Mouse (Mus musculus) cerebellum, adult 8-10 months (tissue): ENCODE measurements around the gene Kcnh8.

ENCODE experiments used
- DNase-seq: peaks from one replicate; pipeline ENCODE4 v3.0.0; 2022

Gene Kcnh8

DNA sequence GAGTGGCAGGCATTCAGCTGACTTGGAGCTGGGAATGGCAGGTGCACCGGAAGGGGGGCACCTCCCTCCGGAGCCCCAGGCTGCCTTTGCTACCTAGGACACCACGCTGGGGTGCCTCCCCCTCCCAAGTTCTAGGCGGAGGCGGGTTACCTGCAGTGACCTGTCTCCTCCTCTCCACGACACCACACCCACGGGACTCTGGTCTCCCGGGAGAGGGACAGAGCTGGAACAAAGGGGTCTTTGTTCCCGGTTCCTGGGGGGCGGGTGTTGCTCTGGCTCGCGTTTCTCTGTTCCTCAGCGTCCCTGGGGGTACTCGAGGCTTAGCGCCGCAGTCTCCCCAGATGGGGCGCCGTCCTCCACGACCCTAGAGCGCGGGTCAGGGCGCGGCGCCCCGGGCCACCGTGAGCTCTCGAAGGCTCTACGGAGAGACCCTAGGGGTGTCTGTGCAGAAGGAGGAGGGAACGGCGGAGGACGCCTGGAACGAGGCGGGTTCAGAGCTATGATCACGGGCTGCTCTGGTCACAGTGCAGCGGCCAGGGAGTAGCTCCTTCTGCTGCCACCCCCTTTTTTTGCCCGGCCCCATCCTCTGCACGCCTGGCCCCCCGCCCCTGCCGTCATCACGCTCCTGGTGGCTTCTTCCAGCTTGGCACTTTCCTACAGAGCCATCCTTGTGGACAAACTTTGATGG, at the start of gene Kcnh8:
TSS of gene Kcnh8 (plus strand) at position 617 of the 688 bp plus-strand sequence.
- DNase-seq = no peak

DNA sequence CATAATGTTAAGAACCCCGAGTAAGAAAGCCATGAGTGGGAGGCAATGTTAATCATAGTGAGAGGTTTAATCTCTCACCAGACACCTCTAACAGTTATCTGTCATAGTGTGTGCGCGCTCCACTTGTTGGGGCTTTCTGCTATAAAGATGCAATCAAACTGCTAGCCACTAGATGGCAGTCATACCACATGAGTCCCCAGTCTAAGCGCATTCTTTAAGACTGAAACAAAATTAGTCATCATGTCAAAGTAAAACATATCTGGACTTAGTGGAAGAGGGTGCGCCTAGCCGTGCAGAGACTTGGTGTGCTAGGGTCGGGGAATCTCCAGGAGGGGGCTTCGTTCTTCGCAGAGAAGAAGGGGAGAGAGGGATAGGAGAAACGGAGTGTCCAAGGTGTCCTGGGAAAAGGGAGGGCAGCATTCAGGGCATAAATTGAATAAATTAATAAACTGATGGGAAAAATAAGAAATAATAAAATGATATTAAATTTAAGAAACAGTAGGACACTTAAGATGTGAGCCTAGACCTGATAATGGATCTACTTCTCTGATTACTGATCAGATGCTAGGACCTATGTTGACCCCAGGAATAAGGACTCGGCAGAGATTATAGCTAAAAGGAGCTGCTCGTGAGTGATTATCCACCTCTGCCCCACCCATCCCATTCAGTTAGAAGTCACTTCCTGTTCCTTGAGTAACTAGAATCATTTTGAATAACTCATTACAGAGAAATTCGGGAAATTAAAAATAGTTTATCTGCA, 42.4 kb upstream of the Kcnh8 start:
- DNase-seq = peak; percentile 34

DNA sequence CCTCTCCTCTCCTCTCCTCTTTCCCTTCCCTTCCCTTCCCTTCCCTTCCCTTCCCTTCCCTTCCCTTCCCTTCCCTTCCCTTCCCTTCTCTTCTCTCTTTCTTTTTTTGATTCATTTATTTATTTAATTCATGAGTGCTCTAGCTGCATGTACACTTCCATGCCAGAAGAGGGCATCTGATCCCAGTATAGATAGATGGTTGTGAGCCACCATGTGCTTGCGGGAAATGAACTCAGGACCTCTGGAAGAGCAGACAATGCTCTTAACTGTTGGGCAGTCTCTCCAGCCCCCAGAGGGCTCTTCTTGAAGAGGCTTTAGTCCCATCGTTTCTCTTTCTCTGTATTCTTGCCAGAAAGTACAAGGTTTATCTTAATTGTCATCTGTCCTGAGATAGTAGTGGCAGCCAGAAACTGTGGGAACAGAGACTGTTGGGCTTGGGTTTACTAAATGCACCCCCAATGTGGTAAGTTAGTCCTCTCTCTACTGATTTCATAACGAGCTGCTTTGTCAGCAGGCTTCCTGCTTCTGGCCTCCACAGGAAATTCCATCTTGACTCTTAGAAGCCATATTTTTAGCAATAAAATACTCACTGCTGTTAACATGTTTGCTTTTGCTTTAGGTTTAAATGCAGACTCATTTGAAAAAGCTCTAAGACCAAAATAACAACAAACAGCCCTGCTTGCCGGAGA, 36.9 kb upstream of the Kcnh8 start:
- DNase-seq = no peak

DNA sequence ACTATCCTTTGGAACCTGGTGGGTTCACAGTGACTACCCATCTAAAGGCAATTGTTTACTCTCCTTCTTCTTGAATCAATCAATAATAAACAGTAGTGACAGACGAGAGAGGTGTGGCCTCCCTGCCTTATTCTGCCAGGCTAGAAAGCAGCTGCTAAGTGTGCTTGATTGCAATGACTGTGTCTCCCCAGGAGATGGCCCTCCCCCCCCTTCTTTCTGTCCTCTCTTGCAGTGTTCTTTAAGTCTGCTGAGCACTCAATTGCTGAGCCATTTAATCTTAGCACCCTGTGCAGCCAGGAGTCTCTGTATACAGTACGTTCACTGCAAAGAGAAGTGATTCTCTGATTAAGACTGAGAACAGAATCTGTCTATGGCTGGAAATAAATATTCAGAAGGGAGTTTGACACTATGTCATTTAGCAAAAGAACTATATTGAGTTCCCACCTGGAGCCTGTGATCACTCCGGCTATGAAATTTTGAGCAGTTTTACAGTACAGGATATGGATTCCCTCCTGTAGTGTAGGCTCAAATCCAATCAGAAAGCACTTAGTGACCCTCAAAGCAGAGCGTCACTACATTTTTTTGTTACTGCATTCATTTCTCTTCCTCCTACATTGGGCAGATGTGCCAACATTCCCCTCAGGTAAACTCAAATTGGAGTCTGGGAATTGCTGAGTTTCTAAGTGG, 32.8 kb upstream of the Kcnh8 start:
- DNase-seq = no peak

DNA sequence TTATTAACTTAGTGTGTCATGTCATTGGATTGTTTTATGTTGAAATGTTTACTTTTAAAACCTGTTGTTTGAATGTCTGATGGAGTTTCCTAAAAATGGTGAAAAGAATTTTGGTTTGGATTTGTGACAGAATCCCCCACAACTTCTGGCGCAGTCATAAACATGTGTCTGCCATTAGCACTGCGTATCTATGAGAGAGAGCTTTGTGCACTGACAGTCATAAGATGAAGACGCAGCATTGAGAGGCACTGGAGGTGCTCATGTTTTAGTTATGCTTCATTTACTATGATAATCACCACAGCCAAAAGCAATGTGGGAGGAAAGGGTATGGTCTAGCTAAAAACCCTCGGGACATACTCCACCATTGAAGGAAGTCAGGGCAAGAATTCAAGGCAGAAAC, 30.3 kb upstream of the Kcnh8 start:
- DNase-seq = no peak

DNA sequence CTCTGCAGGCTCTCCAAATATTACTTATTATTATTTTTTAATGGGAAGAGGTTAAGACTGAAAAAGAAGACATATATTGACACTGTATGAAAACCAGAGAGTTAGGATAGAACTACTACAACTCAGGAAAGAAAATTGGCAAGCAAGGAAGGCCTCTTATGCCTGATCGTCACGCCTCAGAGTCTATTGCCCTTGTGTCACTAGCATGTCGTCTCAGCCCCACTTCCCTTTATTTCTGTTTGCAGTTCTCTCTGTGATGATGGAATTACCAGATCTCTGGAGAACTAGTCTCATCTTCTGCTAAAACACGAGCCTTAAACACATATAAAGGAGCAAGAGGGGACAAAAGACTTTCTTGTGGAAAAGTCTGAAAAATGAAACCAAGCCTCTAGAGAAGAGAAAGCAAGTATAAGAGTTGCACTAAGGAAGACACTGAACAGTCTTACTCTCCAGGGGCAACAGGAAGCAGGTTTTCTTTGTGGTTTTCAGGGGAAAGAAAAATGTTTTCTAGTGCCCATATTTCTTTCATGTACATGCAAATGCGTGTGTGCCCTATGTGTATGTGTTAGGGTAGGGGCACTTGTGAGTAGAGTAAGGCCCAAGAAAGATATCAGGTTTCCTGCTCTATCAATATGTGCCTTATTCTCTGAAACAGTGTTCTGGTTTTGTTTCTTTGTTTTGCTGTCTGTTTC, 10.9 kb upstream of the Kcnh8 start:
- no peak for DNase-seq

DNA sequence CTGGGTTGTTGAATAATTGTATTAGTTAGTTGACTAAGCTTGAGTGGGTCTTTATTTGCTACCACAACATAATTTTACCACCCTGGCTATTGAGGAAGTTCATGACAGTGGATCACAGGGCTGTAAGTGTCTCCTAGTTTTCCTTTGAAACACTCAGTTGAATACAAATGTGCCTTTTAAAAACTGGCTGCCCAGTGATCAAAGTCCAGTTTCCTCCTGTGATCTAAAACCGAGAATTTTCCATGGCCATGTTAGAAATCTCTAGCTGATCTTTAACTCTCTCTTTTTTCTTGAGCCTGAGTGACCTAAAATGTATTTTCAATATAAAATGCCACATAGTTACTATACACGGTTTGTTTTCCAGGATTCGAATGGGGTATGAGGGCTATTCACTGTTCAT, 3.4 kb upstream of the Kcnh8 start:
- DNase-seq = no peak

DNA sequence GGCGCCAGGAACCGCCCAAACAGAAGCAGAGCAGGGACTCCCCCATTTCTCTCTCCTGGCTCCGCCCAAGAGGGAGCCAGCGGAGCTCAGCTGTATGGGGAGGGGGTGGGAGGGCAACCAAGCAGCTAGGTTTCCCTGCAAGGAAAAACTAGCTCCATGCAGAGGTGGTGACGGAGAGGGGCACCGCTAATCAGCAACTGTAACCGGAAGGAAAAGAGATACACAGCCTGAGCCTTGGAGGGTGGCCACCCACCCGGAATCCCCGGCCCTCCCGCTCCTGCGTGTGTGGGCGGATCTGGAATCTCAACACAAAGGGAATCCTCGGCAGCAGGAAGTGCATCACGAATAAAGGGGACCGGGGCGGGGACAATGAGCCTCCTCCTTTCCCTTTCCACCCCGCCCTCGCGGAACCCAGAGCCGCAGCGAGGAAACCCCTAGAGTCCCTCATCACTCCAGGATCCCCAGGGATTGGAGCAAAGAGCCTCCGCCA, 1.6 kb upstream of the Kcnh8 start:
- peak; percentile 3 for DNase-seq

DNA sequence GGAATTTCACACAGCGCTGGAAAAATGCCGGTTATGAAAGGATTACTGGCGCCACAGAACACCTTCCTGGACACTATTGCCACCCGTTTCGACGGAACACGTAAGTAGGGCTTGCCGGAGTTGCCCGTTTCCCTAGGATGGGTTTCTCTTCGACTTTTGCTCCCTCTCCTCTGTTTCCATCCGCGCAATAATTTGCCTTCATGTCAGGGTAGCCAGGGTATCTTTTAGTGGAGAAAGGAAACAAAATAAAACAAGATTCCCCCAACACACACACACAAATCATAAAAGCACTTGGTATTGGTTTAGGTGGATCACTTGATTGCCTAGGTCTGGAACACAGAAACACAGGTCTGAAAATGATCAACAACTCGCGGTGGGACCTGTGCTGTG, 267 bp downstream of the Kcnh8 start:
- no peak for DNase-seq

DNA sequence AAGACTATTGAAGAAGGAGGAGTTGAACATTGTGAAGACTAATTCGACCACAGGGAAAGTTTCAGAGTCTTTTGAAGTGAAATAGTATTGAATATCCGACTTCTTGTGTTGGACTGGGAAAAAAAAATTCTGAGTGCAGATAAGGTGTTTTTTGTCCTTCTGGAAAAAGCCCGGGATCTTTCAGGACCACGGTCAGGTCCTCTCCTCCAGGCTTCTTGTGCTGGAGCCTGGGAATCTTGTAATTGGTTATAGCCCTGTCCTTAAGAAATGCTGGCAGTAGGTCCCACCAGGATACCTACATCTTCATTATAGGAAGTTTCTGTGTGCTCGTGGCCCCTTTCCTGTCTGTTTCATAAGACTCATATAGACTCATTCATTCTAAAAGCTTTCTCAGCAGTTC, 902 bp downstream of the Kcnh8 start:
- DNase-seq = no peak

DNA sequence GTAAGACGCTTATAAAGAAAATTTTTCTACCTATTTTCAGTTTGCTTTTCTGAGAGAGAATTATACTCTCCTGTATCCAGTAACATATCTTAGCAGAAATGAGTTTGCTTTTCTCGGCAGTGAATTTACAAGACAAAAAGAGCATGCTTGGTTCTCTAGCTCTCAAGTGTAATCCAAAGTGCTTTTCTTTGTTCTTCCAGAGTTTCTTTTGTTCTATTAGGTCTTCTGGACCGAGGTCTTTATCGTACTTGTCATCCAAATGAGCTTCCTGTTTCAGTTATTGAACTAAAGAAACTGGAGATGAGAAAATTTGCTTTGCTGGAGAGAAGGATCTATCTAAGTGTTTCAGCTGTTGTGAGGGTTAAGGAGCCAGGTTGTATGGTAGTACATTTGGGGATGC, 8.9 kb downstream of the Kcnh8 start:
- DNase-seq = no peak

DNA sequence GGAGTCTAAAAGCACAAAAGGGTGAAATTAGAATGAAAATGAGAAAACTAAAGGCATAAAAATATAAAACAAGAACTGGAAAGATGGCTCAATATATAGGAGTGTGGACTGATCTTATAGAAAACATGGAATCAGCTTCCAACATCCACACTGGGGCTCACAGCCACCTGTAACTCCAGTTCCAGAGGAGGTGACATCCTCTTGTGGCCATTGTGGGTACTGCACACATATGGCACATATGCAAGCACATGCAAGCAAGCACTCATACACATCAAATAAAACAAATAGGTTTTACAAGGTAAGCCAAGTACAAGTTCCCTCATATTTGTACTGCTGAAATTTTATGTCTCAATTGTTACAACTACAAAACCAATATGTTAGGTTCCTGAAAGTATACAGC, 46.7 kb downstream of the Kcnh8 start:
- DNase-seq = no peak

DNA sequence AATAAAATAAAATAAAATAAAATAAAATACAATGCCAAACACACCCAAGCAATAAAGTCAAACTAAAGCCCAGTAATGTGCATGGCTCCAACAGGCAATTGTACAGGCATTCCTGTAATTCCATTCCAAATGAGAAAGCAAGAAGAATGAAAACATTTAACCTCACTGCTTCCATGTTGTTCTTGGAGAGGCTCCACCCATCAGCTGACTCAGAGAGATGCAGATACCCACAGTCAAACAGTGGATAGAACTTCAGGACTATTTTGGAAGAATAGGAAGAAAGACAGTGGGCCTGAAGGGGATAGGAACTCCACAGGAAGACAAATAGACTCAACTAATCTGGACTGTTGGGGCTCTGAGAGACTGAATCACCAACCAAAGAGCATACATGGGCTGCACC, 89.5 kb downstream of the Kcnh8 start:
- no peak for DNase-seq

DNA sequence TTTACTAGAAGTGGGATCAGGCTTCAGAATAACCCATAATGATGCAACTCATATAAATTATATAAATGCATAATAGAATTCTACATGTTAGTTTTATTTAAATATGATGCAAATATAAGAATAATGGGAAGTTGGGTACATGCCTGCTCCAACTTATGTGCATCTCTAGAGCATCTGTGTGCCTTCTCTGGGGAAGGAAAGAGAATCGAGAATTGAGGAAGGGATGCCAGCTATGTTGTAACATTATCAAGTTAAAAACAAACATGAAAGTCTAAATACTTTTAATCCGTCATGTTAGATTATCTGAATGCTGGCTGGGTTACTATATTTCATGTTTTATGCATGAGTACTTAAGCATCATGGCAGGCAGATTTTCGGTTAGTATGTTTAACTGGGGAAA, 99.4 kb downstream of the Kcnh8 start:
- DNase-seq = no peak

DNA sequence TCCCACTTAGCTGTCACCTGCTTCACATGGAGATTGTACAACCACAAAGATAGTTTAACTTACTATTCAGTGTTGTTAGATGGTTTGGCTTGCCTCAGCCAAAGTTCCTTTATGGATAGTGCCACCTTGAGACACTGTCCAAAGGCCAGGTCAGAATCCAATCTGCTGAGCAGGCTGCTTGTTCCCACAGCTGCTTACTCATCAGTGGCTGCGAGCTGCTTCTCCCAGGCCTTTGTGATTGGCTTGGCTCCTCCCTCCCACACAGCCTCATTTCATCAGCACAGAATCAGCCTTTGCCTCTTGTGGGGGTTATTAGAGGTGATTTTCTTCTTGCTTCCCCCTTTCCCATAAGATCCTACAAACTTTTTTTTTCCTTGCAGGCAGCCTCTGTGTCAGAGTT, 109.8 kb downstream of the Kcnh8 start:
- no peak for DNase-seq

DNA sequence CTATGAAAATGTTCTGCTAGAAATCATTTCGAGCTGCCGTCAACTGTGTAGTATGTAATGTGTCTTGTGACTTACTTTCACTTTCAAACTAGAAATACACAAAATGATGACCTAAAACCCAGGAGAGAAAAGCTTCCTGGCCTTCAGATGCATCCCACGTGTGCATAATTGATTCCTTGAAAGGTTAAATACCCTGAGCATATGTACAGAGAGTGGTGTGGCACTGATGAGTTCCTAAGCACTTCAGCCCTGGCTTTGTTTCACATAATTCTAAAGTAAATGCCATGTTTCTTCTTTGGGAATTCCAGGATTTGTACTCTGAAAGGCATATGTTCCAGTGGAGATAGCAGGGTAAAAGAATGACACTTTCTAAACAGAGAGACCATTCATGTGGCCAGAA, 119.7 kb downstream of the Kcnh8 start:
- no peak for DNase-seq

DNA sequence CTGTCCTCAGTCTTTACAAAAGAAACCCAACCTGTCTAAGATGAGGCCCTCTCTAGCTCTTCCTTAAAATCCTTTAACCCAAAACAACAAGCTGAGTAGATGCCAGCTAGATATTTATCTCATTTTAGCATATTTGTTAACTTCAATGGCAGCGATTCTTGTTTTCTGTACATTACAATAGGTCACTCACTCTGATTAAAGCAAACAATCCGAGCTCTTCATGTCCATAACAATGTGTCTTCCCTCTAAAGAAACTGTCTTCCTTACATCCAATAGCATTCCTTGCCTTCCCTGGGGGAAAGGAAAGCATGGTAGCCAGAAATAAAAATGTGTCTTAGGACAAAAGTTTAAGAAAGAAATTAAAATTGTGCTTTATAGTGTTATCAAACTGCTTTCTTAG, 126.3 kb downstream of the Kcnh8 start:
- DNase-seq = no peak

DNA sequence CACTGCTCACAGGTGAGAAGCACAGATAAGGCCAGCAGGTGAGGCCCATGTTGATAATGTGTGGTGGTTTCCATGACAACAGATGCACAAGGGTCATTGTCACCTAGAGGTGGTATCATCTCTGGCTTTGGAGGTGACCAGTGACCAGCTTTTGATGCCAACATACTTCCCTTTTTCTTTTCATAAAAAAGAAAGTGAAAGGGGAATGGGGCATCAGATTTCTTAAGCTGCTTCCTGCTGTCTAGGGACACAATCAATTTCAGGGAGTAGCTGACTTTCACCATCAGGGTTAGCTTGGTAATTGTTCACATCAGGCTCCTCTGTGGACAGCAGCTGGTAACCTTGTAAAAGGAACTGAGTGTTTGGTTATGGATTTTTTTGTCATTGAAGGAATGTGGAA, 135.9 kb downstream of the Kcnh8 start:
- DNase-seq = no peak

DNA sequence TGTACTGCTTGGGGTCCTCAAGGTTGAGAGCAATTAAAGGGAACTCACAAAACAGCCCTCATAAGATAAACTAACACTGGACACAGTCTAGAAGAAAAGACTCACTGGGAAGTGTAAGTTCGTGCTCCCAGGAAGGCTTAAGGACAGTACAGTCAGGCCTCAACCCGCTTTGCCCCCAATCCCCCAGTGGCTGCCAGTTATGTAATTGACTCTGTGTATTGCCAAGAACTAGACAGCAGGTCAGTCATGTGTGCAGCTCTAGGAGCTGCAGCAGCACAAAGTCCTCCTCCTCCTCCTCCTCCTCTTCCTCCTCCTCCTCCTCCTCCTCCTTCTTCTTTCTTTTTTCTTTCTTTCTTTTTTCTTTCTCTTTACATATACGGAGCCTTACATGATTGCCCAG, 185.6 kb downstream of the Kcnh8 start:
- DNase-seq = no peak

DNA sequence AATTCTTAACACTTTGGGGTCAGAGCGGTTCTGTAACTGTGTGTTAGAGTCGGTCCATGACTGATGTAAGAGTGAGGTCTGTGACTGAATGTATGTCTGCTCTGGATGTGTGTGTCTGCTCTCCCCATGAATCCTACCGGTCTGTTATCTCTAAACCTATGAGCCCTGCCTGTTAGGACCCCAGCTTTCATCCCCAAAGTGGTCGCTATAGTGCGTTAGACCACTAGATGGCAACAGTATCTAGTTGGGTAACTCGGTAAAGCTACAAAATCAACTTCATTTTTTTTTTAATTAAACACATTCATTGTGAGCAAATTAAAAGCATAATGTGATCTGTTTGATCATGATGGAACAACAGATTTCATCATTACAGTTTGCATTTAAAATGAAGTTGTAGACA, 202.0 kb downstream of the Kcnh8 start:
- no peak for DNase-seq

DNA sequence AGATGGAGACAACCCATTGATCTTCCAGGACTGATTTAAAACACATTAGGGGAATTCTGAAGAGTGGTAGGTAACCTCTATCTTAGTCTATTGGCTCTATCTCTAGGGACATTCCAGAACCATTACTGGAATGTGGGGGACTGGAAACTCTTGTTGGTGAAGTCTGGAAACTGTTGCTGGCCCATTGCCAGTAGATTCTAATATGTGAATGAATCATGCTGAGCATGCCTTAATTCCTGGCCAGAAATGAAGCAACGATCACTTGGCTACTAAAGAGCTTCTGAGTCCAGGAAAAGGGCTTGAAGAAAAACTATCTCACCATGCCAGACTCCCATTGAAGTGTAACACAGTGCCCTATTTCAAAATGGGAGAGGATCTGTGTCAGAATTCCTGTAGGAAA, 208.3 kb downstream of the Kcnh8 start:
- no peak for DNase-seq

DNA sequence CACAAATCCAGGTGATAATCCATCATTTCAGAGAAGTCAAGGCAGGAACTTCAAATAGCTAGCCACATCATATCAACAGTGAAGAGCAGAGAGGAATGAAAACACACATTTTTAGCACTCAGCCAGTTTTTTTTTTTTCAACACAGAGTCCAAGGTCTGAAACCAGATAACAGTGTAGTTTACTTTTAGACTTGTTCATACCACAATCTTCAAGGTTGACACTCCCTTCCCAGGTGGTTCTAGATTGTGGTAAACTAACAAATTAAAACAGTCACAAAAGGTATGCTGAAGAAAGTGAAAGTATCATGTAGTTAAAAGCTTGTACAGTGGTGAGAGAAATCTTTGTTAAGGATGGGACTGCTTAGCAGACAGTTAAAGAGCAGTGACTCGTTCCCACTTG, 216.5 kb downstream of the Kcnh8 start:
- DNase-seq = no peak

DNA sequence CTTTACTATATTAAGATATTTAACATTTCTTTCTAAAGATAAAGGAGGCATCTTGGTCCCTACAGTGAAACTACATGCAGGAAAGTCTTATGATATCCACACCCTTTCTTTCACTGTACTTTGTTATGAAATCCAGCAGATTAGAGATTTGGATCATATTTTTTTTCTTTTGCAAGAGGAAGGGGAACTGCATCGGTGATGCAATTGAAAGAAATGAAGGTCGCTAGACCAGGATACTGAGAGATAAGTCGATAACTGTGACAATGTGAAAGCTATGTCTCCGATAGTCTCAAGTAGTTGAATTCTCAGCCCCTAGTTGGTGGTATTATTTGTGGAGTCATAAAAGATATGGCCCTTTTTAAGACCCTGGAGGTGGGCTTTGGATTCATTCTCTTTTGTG, 227.2 kb downstream of the Kcnh8 start:
- no peak for DNase-seq
